Mouse (Mus musculus) intestine, postnatal 0 days (tissue): ENCODE data around the gene Rad9a. TPM values are rescaled to one million over a fixed set of nuclear protein-coding genes. Genes with fewer than 3 reads are reported as not detected.
"Not testable (repeated sequence)": the region's sequence is repeated elsewhere in the genome, so short reads cannot be mapped to it uniquely, and the experiment has no call there.

Experiments
- ATAC-seq: fragments of 200-750 bp; cut with Nextera tagmentation; 2 replicates; pipeline ENCODE4 v1.8.0; 2017; ENCODE audit warnings: mild to moderate bottlenecking, moderate TSS enrichment, moderate library complexity
- H3K27ac ChIP-seq: fragments of 300-500 bp; sonication (generic); 2 replicates; pipeline ENCODE4 v1.5.1; 2014; ENCODE audit warnings: mild to moderate bottlenecking, low read depth, low read length, moderate library complexity
- H3K27me3 ChIP-seq: fragments of 300-500 bp; sonication (generic); replicated peaks from 2 replicates; pipeline ENCODE4 v1.6.1; 2014; ENCODE audit warnings: low read length, mixed read lengths; ENCODE audit not compliant: control insufficient read depth, insufficient read depth
- H3K36me3 ChIP-seq: fragments of 300-500 bp; sonication (generic); 2 replicates; pipeline ENCODE4 v1.6.1; 2014; ENCODE audit warnings: mild to moderate bottlenecking, moderate library complexity; ENCODE audit not compliant: control insufficient read depth, insufficient read depth
- H3K4me1 ChIP-seq: fragments of 300-500 bp; sonication (generic); replicated peaks from 2 replicates; pipeline ENCODE4 v1.6.1; 2014; ENCODE audit warnings: antibody characterized with exemption, low read length, mixed read lengths; ENCODE audit not compliant: control insufficient read depth, insufficient read depth
- H3K4me2 ChIP-seq: fragments of 300-500 bp; sonication (generic); replicated peaks from 2 replicates; pipeline ENCODE4 v1.6.1; 2014; ENCODE audit warnings: low read depth, mild to moderate bottlenecking, moderate library complexity
- H3K4me3 ChIP-seq: fragments of 300-500 bp; sonication (generic); 2 replicates; pipeline ENCODE4 v1.5.1; 2014; ENCODE audit warnings: low read depth, low read length
- H3K9ac ChIP-seq: fragments of 300-500 bp; sonication (generic); 2 replicates; pipeline ENCODE4 v1.6.1; 2014; ENCODE audit warnings: mild to moderate bottlenecking, low read depth, low read length
- H3K9me3 ChIP-seq: fragments of 300-500 bp; sonication (generic); 2 replicates; pipeline ENCODE4 v1.6.1; 2016; ENCODE audit warnings: mixed run types; ENCODE audit not compliant: control insufficient read depth
- CTCF ChIP-seq: sonication (generic); IDR thresholded peaks from 2 replicates; pipeline ENCODE4 v1.5.1; 2016; ENCODE audit warnings: low read depth, mild to moderate bottlenecking, control low read depth, antibody characterized with exemption, moderate library complexity
- WGBS: fragments of 180-500 bp; shearing (Covaris S2); extraction: QIAGEN DNeasy Blood & Tissue Kit; methylation state at CpG from one replicate; pipeline ENCODE4 v1.1.7; 2014; 5-methylcytosine and 5-hydroxymethylcytosine counted together
- polyA plus RNA-seq: library from polyadenylated mRNA; unstranded; fragments of >200 nt; fragmentation: Nextera tagmentation; extraction: Ambion mirVana; gene quantifications from 2 replicates; pipeline ENCODE4 v1.2.1, GENCODE M21; 2015

The Rad9a gene
- polyA plus RNA-seq, result 12.3 and 13.5 TPM in 2 replicates

DNA sequence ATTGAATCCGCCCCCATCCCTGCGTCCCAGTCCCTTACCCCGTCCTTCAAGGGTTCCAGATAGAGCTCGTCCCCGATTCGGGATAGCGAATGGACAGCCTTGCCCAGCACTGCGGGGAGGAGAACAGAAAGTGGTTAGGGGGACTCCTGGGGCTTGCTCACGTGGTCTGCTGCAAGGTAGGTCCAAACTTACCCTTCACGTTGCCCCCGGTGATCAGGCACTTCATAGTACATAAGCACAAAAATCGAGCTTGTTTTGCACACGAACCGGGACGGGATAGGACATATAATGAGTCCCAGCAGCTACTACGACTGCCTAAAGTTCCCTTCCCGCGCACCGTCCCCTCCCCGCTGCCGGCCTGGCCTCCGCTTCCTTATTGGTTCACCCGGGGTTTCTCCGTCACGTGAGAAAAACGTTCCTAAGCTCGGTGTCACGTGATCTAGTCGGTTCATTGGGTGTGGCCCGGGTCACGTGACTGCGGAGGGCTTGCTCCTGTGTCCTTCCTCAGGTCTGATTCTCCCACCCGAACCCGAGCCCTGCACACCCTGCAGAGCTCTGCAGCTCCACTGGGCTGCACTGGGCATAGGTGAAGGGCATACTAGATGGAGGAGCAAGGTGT, at the start of gene Rad9a:
Rad9a (minus strand) TSS at position 372 of the 619 bp plus-strand sequence.
- Histone ChIP-seq H3K36me3 (peaks cover 20% of the 10 kb centered on the region), H3K4me2 (peak within 1 kb of the TSS; percentile 91), H3K9ac (peak within 1 kb of the TSS; percentile 74), H3K27ac (peak within 1 kb of the TSS; percentile 60), H3K4me1 (peaks cover 12% of the 10 kb centered on the region), H3K27me3 (0 out of 2 replicates have a peak, but pooled peaks cover 2% of the 10 kb centered on the region), H3K9me3 (no peaks in the 10 kb centered on the region), H3K4me3 (peak within 1 kb of the TSS; percentile 70)
- peak; percentile 78 for ATAC-seq
- under 1% methylated on average over 34 of the region's 34 CpGs for WGBS
- TF ChIP-seq CTCF, result no peak

- H3K27ac ChIP-seq, H3K4me3 ChIP-seq, H3K4me2 ChIP-seq, H3K4me1 ChIP-seq, H3K36me3 ChIP-seq, H3K9me3 ChIP-seq, H3K27me3 ChIP-seq, H3K9ac ChIP-seq: not testable (repeated sequence)
- ATAC-seq, result peak; percentile 64
- 26% methylated on average over 1 of the region's 1 CpGs for WGBS
- TF ChIP-seq CTCF, result peak; percentile 38; the same call in 1 of the 2 replicates
Observed at GRCm38 (mm10) chr19:4248683-4249082, 47.2 kb upstream of the Rad9a start.

GRCm38 (mm10) chr19:4247010-4247409, 45.5 kb upstream of the Rad9a start:
- ATAC-seq, result no peak
- no peak overlapping the region for H3K27ac ChIP-seq
- no peak overlapping the region for H3K4me3 ChIP-seq
- H3K9me3 ChIP-seq, result no peaks in the 10 kb centered on the region
- peak; percentile 57 for TF ChIP-seq CTCF
- no peaks in the 10 kb centered on the region for H3K4me1 ChIP-seq
- H3K27me3 ChIP-seq, result no peaks in the 10 kb centered on the region
- no peak overlapping the region for H3K9ac ChIP-seq
- H3K36me3 ChIP-seq, result no peaks in the 10 kb centered on the region
- WGBS, result 64% methylated on average over 1 of the region's 1 CpGs
- no peak overlapping the region for H3K4me2 ChIP-seq

GRCm38 (mm10) chr19:4244775-4245174, 43.3 kb upstream of the Rad9a start:
- H3K27me3 ChIP-seq, result no peaks in the 10 kb centered on the region
- 0 out of 2 replicates have a peak, but pooled peaks have one; percentile 39 for ATAC-seq
- no peaks in the 10 kb centered on the region for H3K36me3 ChIP-seq
- no peak for TF ChIP-seq CTCF
- H3K27ac ChIP-seq, result no peak overlapping the region
- H3K9me3 ChIP-seq, result no peaks in the 10 kb centered on the region
- WGBS, result 71% methylated on average over 6 of the region's 6 CpGs
- H3K4me3 ChIP-seq, result no peak overlapping the region
- H3K4me2 ChIP-seq, result no peak overlapping the region
- no peaks in the 10 kb centered on the region for H3K4me1 ChIP-seq
- H3K9ac ChIP-seq, result no peak overlapping the region

DNA sequence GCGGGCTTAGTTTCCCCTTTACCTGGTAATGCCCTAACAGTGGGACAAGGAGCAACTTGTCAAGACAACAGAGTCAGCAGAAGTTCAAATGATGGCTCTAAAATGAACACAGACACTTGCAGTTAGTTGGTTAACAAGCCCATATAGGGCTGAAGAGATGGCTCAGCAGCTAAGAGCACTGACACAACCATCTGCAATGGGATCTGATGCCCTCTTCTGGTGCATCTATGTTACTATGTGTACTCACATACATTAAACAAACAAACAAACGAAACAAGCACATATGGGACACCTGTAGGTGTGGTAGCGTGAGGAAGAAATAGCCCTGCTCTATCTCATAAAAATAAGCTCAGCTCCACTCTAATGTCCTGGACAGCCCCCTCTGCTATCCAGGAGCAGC, 41.0 kb upstream of the Rad9a start:
- Histone ChIP-seq H3K9me3 (no peaks in the 10 kb centered on the region), H3K4me3 (no peak overlapping the region), H3K27me3 (no peaks in the 10 kb centered on the region), H3K9ac (no peak overlapping the region), H3K4me2 (no peak overlapping the region), H3K36me3 (no peaks in the 10 kb centered on the region), H3K4me1 (no peaks in the 10 kb centered on the region), H3K27ac (no peak overlapping the region)
- WGBS, result 69% methylated on average over 3 of the region's 3 CpGs
- peak; percentile 55 for TF ChIP-seq CTCF
- ATAC-seq, result no peak

DNA sequence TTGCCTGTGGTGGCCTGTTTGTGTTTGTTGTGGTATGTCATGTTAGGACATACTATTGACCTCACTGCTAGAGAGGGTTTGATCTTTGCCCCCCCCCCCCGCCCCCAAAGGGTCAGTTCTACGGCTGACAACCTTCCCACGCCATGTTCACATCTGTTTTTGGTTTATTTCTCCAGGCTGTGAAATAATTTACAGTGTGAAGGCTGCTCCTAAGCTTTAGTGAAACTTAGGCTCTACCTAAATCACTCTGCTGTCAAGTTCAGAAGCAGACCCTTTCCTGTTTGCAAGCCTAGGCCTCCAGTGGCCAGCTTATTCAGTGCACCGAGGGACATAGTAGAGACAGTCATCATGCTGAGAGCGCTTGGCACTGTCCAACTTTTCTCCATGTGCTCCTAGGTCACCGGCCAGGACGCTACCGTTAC, 38.8 kb upstream of the Rad9a start:
- Histone ChIP-seq H3K4me2 (no peak overlapping the region), H3K9me3 (no peaks in the 10 kb centered on the region), H3K27ac (no peak overlapping the region), H3K36me3 (no peaks in the 10 kb centered on the region), H3K27me3 (no peaks in the 10 kb centered on the region), H3K4me1 (no peaks in the 10 kb centered on the region), H3K4me3 (no peak overlapping the region), H3K9ac (no peak overlapping the region)
- TF ChIP-seq CTCF, result no peak
- 59% methylated on average over 8 of the region's 8 CpGs for WGBS
- ATAC-seq, result no peak

DNA sequence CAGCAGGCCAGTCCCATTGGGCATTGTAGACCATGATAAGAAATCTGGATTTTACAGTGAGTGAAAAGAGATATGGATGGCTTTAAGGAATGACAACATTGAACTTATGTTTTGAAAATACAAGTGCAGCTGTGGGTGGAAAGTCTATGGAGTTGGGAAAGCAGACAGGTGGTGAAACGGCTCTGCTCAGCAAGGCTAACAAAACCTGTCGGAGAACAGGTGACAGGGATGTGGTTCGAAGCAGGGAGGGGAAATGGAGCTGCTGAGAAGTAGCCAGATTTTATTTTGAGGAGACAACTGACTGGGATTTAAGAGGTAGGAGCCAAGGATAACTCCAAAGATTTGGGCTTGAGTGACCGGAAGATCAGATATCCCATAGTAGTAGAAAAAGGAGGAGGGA, 33.1 kb upstream of the Rad9a start:
- TF ChIP-seq CTCF, result no peak
- Histone ChIP-seq H3K4me2 (no peak overlapping the region), H3K27me3 (no peaks in the 10 kb centered on the region), H3K9ac (no peak overlapping the region), H3K27ac (no peak overlapping the region), H3K4me3 (no peak overlapping the region), H3K9me3 (no peaks in the 10 kb centered on the region), H3K36me3 (no peaks in the 10 kb centered on the region), H3K4me1 (peaks cover 5% of the 10 kb centered on the region; the same call in 1 of the 2 replicates)
- ATAC-seq, result no peak
- WGBS, result 67% methylated on average over 4 of the region's 4 CpGs
